Mouse (Mus musculus) megakaryocyte, embryonic 14.5 days (primary cell): Measurements from ENCODE around the gene Espnl.

Experiments used
- FLI1 ChIP-seq: IDR thresholded peaks from 2 replicates; pipeline ENCODE4 v1.6.1; 2012; ENCODE audit warnings: low read length, inconsistent platforms, mixed read lengths
- GATA1 ChIP-seq: IDR thresholded peaks from 3 replicates; pipeline ENCODE4 v1.6.1; 2012; ENCODE audit warnings: mixed read lengths, low read length, inconsistent platforms, borderline replicate concordance

DNA sequence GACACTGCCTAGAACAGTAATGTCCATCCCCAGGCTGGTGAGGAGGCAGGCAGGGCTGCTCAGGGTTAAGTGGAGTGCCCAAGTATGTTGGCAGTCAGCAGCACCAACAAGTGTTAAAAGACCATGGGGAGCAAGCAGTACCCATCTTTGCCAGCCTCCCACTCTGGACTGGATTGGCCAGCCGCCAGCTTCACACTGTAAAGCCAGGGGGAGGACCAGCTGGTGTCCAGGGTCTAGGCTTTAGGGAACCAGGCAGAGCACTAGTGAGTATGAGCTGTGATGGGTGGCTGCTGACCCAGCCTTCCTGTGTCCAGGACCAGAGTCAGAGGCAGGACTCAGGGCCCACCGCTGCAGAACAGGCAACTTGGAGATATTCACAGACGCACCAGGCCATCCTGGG is 22.1 kb downstream of the Espnl start:
- TF ChIP-seq GATA1 (no peak), FLI1 (no peak)
